Mouse (Mus musculus): Measurements from ENCODE around the gene Ski.

The Ski gene

DNA sequence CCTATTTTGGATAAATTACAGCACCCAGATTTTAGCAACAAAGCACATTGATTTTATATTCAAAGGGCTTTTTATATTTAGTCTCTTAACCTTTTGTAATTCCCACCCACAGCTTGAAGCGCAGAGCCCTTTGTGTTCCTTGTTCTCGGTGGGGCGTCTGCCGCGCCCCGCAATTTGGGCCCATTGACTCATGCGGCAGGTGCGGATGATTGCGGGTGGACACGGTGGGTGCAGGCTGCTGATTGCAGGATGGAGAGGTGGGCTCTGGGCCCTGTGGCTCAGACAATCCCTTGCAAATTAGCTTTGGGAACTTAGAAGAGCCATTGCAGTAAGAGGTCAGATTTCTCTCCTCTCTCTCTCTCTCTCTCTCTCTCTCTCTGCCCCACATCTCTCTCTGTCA lies 104.1 kb downstream of the Ski start:
- Histone ChIP-seq H3K4me3 (replicated peaks; ENCODE audit: low read length) (no peak overlapping the region), H3K27me3 (ENCODE audit: insufficient read depth, low read length) (no peaks in the 10 kb centered on the region), H3K4me1 (replicated peaks; ENCODE audit: low read depth, low read length) (peaks cover 93% of the 10 kb centered on the region), H3K36me3 (ENCODE audit: insufficient read depth, low read length) (peaks cover 7% of the 10 kb centered on the region; the same call in 1 of the 2 replicates), H3K9me3 (ENCODE audit: low read length) (no peaks in the 10 kb centered on the region)
- TF ChIP-seq NANOG (IDR thresholded peaks at IDR 0.05; ENCODE audit: borderline replicate concordance, low read length) = no peak

DNA sequence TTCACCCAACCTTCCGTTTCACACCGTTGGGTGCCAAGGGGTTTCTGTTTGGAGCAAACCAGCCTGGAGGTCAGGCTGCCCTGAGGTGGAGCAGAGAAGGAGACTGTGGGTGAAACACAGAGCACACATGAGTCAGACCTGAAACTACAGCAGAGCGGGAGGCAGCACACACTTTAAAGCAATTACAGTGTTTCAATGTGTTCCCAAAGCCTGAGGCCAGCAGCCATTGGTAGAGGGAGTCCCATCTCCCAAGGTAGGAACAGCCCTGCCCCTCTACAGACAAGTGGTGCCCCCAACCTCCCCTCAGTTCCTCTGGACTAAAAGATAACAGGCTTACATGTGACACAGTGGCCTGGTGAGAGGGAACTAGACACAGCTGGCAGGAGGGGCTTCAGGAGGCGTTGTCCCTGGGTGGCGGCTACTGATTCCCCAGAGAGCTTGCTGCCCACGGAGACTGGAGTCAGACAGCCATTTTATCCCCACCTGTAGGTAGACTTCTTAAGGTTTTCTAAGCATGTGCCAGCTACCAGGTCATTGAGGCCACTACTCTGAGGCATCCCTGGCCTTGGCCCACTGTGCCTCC lies 104.9 kb downstream of the Ski start:
- TF ChIP-seq NANOG (IDR thresholded peaks at IDR 0.05; ENCODE audit: borderline replicate concordance, low read length) (no peak), CTCF (conservative IDR thresholded peaks at IDR 0.05; ENCODE audit: low read length) (no peak), POU5F1 (IDR thresholded peaks at IDR 0.05; ENCODE audit: borderline replicate concordance, low read length) (no peak)
- H3K9me3 ChIP-seq (ENCODE audit: low read length) = no peaks in the 10 kb centered on the region
- H3K27me3 ChIP-seq (ENCODE audit: insufficient read depth, low read length) = no peaks in the 10 kb centered on the region
- peaks cover 91% of the 10 kb centered on the region for H3K4me1 ChIP-seq (replicated peaks; ENCODE audit: low read depth, low read length)
- H3K36me3 ChIP-seq (ENCODE audit: insufficient read depth, low read length) = peaks cover 7% of the 10 kb centered on the region; the same call in 1 of the 2 replicates
- H3K4me3 ChIP-seq (replicated peaks; ENCODE audit: low read length) = 0 out of 2 replicates have a peak overlapping the region, but pooled peaks have one; percentile 7

DNA sequence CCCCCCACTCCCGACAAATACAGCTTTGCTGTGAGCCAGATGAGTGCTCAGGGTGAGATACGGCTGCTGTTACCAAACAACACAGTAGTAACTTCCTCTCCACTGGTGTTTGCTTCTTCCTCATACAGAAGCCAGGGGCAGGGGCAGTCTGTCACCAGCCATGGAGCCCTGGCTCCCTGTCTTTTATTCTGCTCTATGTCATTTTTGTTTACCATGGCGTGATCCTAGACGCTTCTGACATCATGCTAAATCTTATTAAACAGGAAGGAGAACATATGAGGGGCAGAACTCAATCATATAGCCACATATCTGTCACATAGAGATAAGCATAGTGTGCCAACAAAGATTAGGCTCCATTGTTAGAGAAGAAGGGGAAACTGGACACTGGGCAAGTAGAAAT lies 105.8 kb downstream of the Ski start:
- TF ChIP-seq NANOG (IDR thresholded peaks at IDR 0.05; ENCODE audit: borderline replicate concordance, low read length) (no peak), CTCF (conservative IDR thresholded peaks at IDR 0.05; ENCODE audit: low read length) (no peak), POU5F1 (IDR thresholded peaks at IDR 0.05; ENCODE audit: borderline replicate concordance, low read length) (no peak)
- Histone ChIP-seq H3K4me3 (replicated peaks; ENCODE audit: low read length) (no peak overlapping the region), H3K36me3 (ENCODE audit: insufficient read depth, low read length) (peaks cover 10% of the 10 kb centered on the region; the same call in 1 of the 2 replicates), H3K9me3 (ENCODE audit: low read length) (no peaks in the 10 kb centered on the region), H3K4me1 (replicated peaks; ENCODE audit: low read depth, low read length) (peaks cover 85% of the 10 kb centered on the region), H3K27me3 (ENCODE audit: insufficient read depth, low read length) (no peaks in the 10 kb centered on the region)

DNA sequence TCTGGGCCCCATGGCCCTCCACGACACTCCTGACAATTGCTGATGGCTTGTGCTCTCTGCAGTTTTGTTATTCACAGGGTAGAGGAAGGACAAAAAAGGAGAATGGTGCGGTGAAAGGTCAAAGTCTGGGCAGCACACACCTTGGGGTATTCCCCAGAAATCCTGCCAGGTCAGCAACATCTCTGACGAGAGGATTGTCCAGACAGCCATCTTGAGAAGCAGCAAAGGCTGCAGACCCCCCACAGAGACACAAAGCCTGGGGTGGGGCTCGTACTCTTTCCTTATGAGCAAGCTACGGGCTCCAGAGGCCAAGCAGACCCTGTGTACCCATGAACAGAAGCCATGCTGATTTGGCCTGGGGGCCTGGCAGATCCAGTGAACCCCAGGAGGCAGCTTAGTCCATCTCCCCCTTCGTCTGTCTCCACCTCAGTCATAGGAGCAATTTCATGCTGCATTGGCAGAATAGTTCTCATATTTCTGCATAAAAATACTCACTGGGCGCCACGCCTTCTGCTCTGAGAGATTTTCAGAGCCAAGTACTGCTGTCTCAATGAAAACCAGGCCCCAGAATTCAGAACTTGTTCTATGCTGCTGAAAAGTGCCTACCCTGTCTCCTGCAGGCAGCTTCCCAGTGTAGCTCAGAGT lies 108.5 kb downstream of the Ski start:
- Histone ChIP-seq H3K9me3 (ENCODE audit: low read length) (no peaks in the 10 kb centered on the region), H3K4me1 (replicated peaks; ENCODE audit: low read depth, low read length) (peaks cover 64% of the 10 kb centered on the region), H3K27me3 (ENCODE audit: insufficient read depth, low read length) (no peaks in the 10 kb centered on the region), H3K4me3 (replicated peaks; ENCODE audit: low read length) (peak overlapping the region; percentile 30), H3K36me3 (ENCODE audit: insufficient read depth, low read length) (peaks cover 28% of the 10 kb centered on the region)
- no peak for TF ChIP-seq NANOG (IDR thresholded peaks at IDR 0.05; ENCODE audit: borderline replicate concordance, low read length)
- no peak for TF ChIP-seq CTCF (conservative IDR thresholded peaks at IDR 0.05; ENCODE audit: low read length)
- TF ChIP-seq POU5F1 (IDR thresholded peaks at IDR 0.05; ENCODE audit: borderline replicate concordance, low read length) = no peak

DNA sequence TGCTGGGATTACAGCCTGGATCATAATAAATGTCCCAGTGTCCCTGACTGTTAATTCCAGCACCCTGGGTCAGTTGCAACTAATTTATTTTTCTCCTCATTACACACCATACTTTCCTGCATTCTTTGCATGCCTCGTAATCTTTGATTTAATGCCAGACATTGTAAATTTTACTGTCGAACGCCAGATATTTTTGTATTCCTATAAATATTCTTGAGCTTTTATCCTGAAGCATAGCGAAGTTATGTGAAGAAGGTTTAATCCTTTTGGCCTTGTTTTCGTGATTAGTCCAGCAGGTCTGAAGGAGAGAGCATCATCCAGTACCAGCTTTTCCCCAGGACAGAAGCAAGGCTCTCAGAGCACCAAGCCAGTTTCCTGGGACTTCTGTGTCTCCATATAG lies 112.9 kb downstream of the Ski start:
- TF ChIP-seq CTCF (conservative IDR thresholded peaks at IDR 0.05; ENCODE audit: low read length) (no peak), NANOG (IDR thresholded peaks at IDR 0.05; ENCODE audit: borderline replicate concordance, low read length) (no peak), POU5F1 (IDR thresholded peaks at IDR 0.05; ENCODE audit: borderline replicate concordance, low read length) (no peak)
- H3K9me3 ChIP-seq (ENCODE audit: low read length) = no peaks in the 10 kb centered on the region
- peaks cover 21% of the 10 kb centered on the region for H3K36me3 ChIP-seq (ENCODE audit: insufficient read depth, low read length)
- H3K4me1 ChIP-seq (replicated peaks; ENCODE audit: low read depth, low read length) = peaks cover 24% of the 10 kb centered on the region
- H3K4me3 ChIP-seq (replicated peaks; ENCODE audit: low read length) = no peak overlapping the region
- H3K27me3 ChIP-seq (ENCODE audit: insufficient read depth, low read length) = no peaks in the 10 kb centered on the region

DNA sequence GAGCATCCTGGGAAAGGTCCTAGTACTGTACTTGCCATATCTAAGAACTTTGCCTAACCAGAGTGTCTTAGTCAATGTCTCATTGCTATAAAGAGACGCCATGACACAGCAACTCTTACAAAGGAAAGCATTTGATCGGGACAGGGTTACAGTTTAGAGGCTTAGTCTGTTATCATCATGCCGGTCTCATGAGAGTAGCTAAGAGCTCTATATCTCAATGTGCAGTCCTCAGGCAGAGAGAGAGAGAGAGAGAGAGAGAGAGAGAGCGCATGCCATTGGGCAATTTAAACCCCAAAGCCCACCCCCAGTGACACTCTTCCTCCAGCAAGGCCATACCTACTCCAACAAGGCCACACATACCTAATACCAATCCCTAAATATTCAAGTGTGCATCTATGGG lies 114.5 kb downstream of the Ski start:
- no peaks in the 10 kb centered on the region for H3K27me3 ChIP-seq (ENCODE audit: insufficient read depth, low read length)
- H3K4me3 ChIP-seq (replicated peaks; ENCODE audit: low read length) = no peak overlapping the region
- H3K36me3 ChIP-seq (ENCODE audit: insufficient read depth, low read length) = peaks cover 30% of the 10 kb centered on the region
- no peaks in the 10 kb centered on the region for H3K9me3 ChIP-seq (ENCODE audit: low read length)
- TF ChIP-seq POU5F1 (IDR thresholded peaks at IDR 0.05; ENCODE audit: borderline replicate concordance, low read length) (no peak), NANOG (IDR thresholded peaks at IDR 0.05; ENCODE audit: borderline replicate concordance, low read length) (no peak), CTCF (conservative IDR thresholded peaks at IDR 0.05; ENCODE audit: low read length) (no peak)
- peaks cover 10% of the 10 kb centered on the region for H3K4me1 ChIP-seq (replicated peaks; ENCODE audit: low read depth, low read length)

All from E14TG2a.4 (cell line).